Mouse (Mus musculus): ENCODE measurements around the gene Cntnap3. TPM values are rescaled to one million over a fixed set of nuclear protein-coding genes. Genes with fewer than 3 reads are reported as not detected.

Cntnap3 gene
- polyA plus RNA-seq (2012; ENCODE audit: low replicate concordance), result not detected in 2 replicates

GRCm38 (mm10) chr13:64903585-64904208 lies at the start of gene Cntnap3:
Gene Cntnap3, minus strand, starts transcription at chr13:64903955.

GRCm38 (mm10) chr13:64917191-64917590 lies 13.4 kb upstream of the Cntnap3 start, which contains the start of gene Spata31:
Gene Spata31, plus strand, starts transcription at chr13:64917406.

Other genes with a start within 250 kb of the Cntnap3 start
- not detected in 2 replicates for gene Spata31, start 13.5 kb upstream of the Cntnap3 start, polyA plus RNA-seq (2012; ENCODE audit: low replicate concordance)
- not detected in 2 replicates for gene Spata31d1c, start 129.1 kb upstream of the Cntnap3 start, polyA plus RNA-seq (2012; ENCODE audit: low replicate concordance)
- not detected in 2 replicates for gene Prss47, start 148.8 kb upstream of the Cntnap3 start, polyA plus RNA-seq (2012; ENCODE audit: low replicate concordance)
- gene Mfsd14b, start 209.0 kb upstream of the Cntnap3 start, polyA plus RNA-seq (2012; ENCODE audit: low replicate concordance), result 9.8 and 23.7 TPM in 2 replicates
- not detected in 2 replicates for gene Olfr465-ps1, start 234.1 kb upstream of the Cntnap3 start, polyA plus RNA-seq (2012; ENCODE audit: low replicate concordance)
- gene Olfr466, start 246.3 kb upstream of the Cntnap3 start, polyA plus RNA-seq (2012; ENCODE audit: low replicate concordance), result not detected in 2 replicates

All from leukemia stem cell, adult 10-12 weeks (primary cell).